Mouse (Mus musculus) spleen, adult 2 months (tissue): ENCODE results near the gene Mpeg1. TPM values are rescaled to one million over a fixed set of nuclear protein-coding genes. Genes with fewer than 3 reads are reported as not detected.

Source experiments
- DNase-seq, 2 experiments: peaks; one replicate each; pipeline versions ENCODE4 v3.0.0 to v3.0.0-alpha.2; 2012 to 2021; ENCODE audit warnings: low spot score in 2 of 2, low read depth in 1 of 2
- H3K27ac ChIP-seq: fragments of 200-500 bp; 2 replicates; pipeline ENCODE4 v1.5.1; 2012; ENCODE audit warnings: low read length, inconsistent platforms; ENCODE audit not compliant: insufficient read depth
- H3K27me3 ChIP-seq: fragments of 200-500 bp; 2 replicates; pipeline ENCODE4 v1.6.1; 2012; ENCODE audit warnings: mild to moderate bottlenecking, moderate library complexity, low read length, inconsistent platforms; ENCODE audit not compliant: control insufficient read depth, insufficient read depth
- H3K36me3 ChIP-seq: fragments of 200-500 bp; 2 replicates; pipeline ENCODE4 v1.6.1; 2012; ENCODE audit warnings: mild to moderate bottlenecking, low read length, inconsistent platforms; ENCODE audit not compliant: control insufficient read depth, insufficient read depth
- H3K4me1 ChIP-seq: fragments of 200-500 bp; 2 replicates; pipeline ENCODE4 v1.6.1; 2011; ENCODE audit warnings: inconsistent platforms; ENCODE audit not compliant: control insufficient read depth, insufficient read depth, insufficient read length
- H3K4me3 ChIP-seq: fragments of 200-500 bp; 2 replicates; pipeline ENCODE4 v1.5.1; 2011; ENCODE audit warnings: mild to moderate bottlenecking, inconsistent platforms; ENCODE audit not compliant: insufficient read depth, insufficient read length; ENCODE audit errors: extremely low read depth
- CTCF ChIP-seq: fragments of 200-500 bp; IDR thresholded peaks from 2 replicates; pipeline ENCODE4 v1.5.1; 2011; ENCODE audit warnings: mild to moderate bottlenecking, inconsistent platforms; ENCODE audit not compliant: insufficient read depth, insufficient read length, insufficient replicate concordance; ENCODE audit errors: extremely low read depth
- POLR2A ChIP-seq: fragments of 200-500 bp; IDR thresholded peaks from 2 replicates; pipeline ENCODE4 v1.6.1; 2011; ENCODE audit warnings: low read depth, low read length, inconsistent platforms
- WGBS: fragments of 180-500 bp; shearing (Covaris S2); methylation state at CpG from one replicate; pipeline ENCODE4 v1.1.7; 2018; 5-methylcytosine and 5-hydroxymethylcytosine counted together
- polyA plus RNA-seq: library from polyadenylated mRNA; depleted of rRNA; stranded (reverse); fragments of >200 nt; gene quantifications from 2 replicates; pipeline ENCODE4 v1.2.3, GENCODE M21; 2012

The Mpeg1 gene
- polyA plus RNA-seq, 1 experiment: 41.7 TPM

DNA sequence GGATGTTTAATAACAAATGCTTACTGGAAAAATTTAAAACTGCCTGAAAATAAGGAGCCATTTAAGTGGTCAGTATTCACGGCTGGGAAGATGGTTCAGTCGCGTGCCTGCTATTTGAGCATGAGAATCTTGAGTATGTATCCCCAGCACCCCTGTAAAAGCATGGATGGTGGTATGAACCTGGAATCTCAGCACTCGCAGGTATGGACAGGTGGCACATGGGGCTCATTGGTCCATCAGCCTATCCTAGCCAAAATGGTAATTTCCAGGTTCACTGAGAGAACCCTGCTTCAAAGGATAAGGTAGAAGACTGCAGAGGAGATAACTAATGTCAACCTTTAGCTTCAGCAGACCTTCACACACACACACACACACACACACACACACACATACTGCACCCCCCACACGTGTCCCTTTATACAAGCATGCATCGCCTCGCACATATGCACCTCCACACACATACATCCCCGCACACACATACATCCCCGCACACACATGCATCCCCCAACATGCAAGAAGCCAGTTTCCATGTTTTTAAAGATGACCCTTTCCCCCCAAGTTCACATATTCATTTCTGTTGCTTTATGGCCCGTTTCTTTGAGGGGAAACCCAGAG, 5.1 kb downstream of the Mpeg1 start:
- DNase-seq: no peak
- no peaks in the 10 kb centered on the region; the same call in 1 of the 2 replicates for H3K4me1 ChIP-seq
- no peaks in the 10 kb centered on the region for H3K27me3 ChIP-seq
- H3K27ac ChIP-seq: no peak overlapping the region
- 84% methylated on average over 10 of the region's 10 CpGs for WGBS
- H3K36me3 ChIP-seq: no peaks in the 10 kb centered on the region
- TF ChIP-seq POLR2A (no peak), CTCF (no peak)
- H3K4me3 ChIP-seq: no peak overlapping the region

DNA sequence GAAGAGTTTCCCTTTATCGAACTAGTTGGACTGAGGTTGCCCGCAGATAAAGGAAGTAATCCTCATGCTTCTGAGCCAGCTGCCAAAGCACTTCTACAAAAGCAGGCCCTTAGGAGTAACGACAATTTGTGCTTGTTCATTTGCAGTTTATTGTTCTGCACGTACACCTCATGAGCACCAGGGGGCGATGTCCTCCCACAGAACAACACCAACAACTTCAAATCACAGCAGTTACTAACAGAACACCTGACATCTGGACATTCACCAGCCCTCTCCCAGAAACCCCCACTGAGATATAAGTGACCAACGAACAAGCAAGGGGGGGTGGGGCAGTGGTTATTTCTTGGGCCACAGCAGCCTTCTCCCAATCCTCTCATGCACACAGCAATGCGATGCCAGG, 5.6 kb downstream of the Mpeg1 start:
- no peak overlapping the region for H3K27ac ChIP-seq
- H3K4me1 ChIP-seq: no peaks in the 10 kb centered on the region; the same call in 1 of the 2 replicates
- H3K4me3 ChIP-seq: no peak overlapping the region
- peak in 1 of 2 experiments; percentile 60 for DNase-seq
- no peaks in the 10 kb centered on the region for H3K27me3 ChIP-seq
- TF ChIP-seq CTCF (peak; percentile 77; the same call in 1 of the 2 replicates), POLR2A (no peak)
- no peaks in the 10 kb centered on the region for H3K36me3 ChIP-seq
- WGBS: 15% methylated on average over 7 of the region's 7 CpGs

DNA sequence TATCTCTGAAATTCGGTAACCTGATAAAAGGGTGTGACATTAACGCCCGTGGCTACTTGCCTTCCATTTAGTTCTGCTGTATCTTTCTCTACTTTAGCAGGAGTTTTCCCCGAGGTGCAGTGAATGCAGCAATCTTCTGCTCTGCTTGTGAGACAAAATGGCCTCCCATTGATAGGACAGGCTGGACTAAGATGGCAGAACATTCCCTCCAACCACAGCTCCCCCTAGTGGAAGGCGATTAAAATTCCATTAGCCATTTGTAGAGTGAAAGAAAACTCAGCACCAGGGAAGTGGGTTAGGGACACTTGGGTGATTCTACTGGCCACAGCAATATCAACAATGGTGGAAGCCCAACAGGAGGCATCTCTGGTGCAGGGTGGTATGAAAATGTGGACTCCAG, 6.9 kb downstream of the Mpeg1 start:
- DNase-seq: peak in 1 of 2 experiments; percentile 31
- WGBS: 81% methylated on average over 5 of the region's 5 CpGs
- Histone ChIP-seq H3K4me3 (no peak overlapping the region), H3K4me1 (peaks cover 3% of the 10 kb centered on the region; the same call in 1 of the 2 replicates), H3K27me3 (no peaks in the 10 kb centered on the region), H3K27ac (no peak overlapping the region), H3K36me3 (no peaks in the 10 kb centered on the region)
- TF ChIP-seq CTCF (no peak), POLR2A (no peak)

DNA sequence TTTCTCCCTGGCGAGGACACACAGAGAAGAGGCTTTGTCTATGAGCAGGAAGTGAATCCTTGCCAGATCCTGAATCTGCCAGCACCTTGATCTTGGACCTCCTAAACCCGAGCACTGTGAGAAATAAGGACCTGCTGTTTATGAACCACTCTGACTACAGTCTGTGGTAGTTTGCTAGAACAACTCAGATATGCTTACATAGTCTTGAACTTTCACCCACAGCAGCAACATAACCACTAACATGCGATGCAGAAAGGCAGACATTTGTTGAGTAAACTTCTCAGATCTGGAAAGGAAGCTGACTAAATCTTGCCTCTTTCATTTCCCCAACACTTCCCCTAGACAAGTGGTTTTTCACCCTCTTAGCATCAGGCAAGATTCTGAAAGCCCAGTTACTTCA, 11.3 kb downstream of the Mpeg1 start:
- Histone ChIP-seq H3K4me1 (peaks cover 26% of the 10 kb centered on the region; the same call in 1 of the 2 replicates), H3K36me3 (no peaks in the 10 kb centered on the region), H3K27ac (peak overlapping the region; percentile 71), H3K4me3 (no peak overlapping the region), H3K27me3 (no peaks in the 10 kb centered on the region)
- no peak for TF ChIP-seq CTCF
- TF ChIP-seq POLR2A: no peak
- 36% methylated on average over 3 of the region's 3 CpGs for WGBS
- DNase-seq: no peak

DNA sequence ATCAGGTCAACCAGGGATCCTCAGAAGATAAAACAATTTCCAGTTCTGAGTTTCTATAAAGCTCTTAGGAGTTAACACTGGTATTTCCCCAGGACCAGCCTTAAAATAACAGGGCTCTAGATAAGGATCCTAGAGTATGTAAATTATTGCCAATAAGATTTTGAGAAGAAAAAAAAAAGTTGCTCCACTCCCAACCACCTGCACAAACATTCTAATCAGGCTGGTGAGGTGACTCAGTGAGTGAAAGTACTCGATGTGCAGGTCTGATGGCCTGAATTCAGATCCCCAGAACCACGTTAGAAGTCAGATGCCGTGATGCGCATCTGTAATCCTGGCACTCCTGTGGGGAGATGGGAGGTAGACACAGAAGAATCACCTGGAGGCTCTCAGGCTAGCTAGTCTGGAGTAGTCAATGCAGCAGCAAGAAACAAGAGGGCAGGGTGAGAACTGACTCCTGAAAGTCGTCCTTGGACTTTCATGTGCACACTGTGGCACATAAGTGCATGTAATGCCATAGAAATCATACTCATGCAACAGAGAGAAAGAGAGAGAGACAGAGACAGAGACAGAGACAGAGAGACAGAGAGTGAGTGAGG, 11.9 kb downstream of the Mpeg1 start:
- DNase-seq: no peak
- TF ChIP-seq CTCF: no peak
- no peak for TF ChIP-seq POLR2A

DNA sequence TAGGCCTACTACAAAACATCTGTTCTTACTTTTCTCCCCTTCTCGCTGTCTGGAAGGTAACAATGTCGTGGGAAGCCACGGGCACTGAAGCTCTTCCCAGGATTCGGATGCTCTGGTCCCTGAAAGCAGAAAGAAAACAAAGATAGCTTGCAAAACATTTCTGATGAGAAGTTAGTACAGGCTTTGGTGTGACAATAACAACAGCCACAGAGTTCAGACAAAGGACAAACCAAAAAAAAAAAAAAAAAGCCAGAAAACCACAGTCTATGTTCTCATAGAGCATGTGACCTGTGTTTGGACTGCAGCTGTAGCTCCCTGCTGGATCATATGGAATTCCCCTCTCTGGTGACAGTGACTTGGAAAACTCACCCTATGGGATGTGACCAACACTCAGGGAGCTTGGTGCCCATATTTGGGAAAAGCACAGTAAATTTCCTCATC, 12.6 kb downstream of the Mpeg1 start:
- H3K4me1 ChIP-seq: peaks cover 32% of the 10 kb centered on the region; the same call in 1 of the 2 replicates

More for the DNA sequence above, 11.9 kb downstream of the Mpeg1 start:
- WGBS: 67% methylated on average over 5 of the region's 5 CpGs
- no peaks in the 10 kb centered on the region for H3K36me3 ChIP-seq
- no peaks in the 10 kb centered on the region for H3K27me3 ChIP-seq
- peak overlapping the region; percentile 14 for H3K27ac ChIP-seq
- H3K4me3 ChIP-seq: no peak overlapping the region
- peaks cover 28% of the 10 kb centered on the region; the same call in 1 of the 2 replicates for H3K4me1 ChIP-seq

DNA sequence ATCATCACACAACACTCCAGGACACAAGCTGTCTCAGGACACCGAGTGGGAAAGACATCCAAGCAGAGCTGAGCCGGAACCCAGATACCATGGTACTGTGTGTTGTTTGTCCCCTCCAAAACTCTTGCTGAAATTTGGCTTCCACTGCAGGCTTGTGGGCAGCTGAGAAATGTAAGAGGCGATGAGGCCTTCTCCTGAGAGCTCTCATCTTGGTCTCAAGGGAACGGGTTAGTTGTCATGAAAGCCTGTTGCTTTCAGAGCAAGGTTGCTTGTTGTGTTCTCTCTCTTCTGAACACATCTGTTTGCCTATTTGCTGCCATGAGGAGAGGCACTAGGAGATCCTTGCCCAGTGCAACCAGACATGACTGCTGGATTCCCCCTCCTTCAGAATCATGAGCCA, 13.4 kb downstream of the Mpeg1 start:
- Histone ChIP-seq H3K27ac (peak overlapping the region; percentile 27), H3K4me1 (peaks cover 32% of the 10 kb centered on the region; the same call in 1 of the 2 replicates), H3K4me3 (no peak overlapping the region), H3K36me3 (no peaks in the 10 kb centered on the region), H3K27me3 (no peaks in the 10 kb centered on the region)
- 69% methylated on average over 4 of the region's 4 CpGs for WGBS
- no peak for DNase-seq
- TF ChIP-seq POLR2A (no peak), CTCF (no peak)

More for the DNA sequence above, 12.6 kb downstream of the Mpeg1 start:
- Histone ChIP-seq H3K36me3 (no peaks in the 10 kb centered on the region), H3K27ac (no peak overlapping the region; the same call in 1 of the 2 replicates), H3K4me3 (no peak overlapping the region), H3K27me3 (no peaks in the 10 kb centered on the region)
- TF ChIP-seq POLR2A (no peak), CTCF (no peak)
- WGBS: 46% methylated on average over 4 of the region's 4 CpGs
- DNase-seq: no peak
